Mouse (Mus musculus): ENCODE results near the gene Nodal. TPM values are rescaled to one million over a fixed set of nuclear protein-coding genes. Genes with fewer than 3 reads are reported as not detected.
A peak's percentile ranks its signal among the peaks of the same experiment; 100 is the strongest.

The Nodal gene
- total and polyA plus RNA-seq, 3 experiments, result 0.13 TPM; not detected in 2

GRCm38 (mm10) chr10:61465009-61465408 is 47.2 kb downstream of the Nodal start:
- Histone ChIP-seq H3K4me1 (ENCODE audit: control insufficient read depth in 1 of 2, insufficient read depth in 2 of 2) (peaks cover 5 to 8% of the 10 kb centered on the region in 2 experiments; a peak in 1 of 4 replicates), H3K4me3 (replicated peaks in 1 of 3; ENCODE audit: low read depth in 2 of 3, low read length in 2 of 3, poor library complexity in 1 of 3) (no peak overlapping the region), H3K9me3 (replicated peaks; ENCODE audit: low read length) (peaks cover 5% of the 10 kb centered on the region), H3K27ac (ENCODE audit: insufficient read depth, low read depth) (no peak overlapping the region), H3K36me3 (replicated peaks in 1 of 2; ENCODE audit: control insufficient read depth in 1 of 2, insufficient read depth in 1 of 2, low read length in 1 of 2) (no peaks in the 10 kb centered on the region), H3K4me2 (ENCODE audit: insufficient read depth, low read depth, poor library complexity, severe bottlenecking) (no peak overlapping the region), H3K79me2 (replicated peaks; ENCODE audit: control insufficient read depth, extremely low read depth, insufficient read depth, poor library complexity, severe bottlenecking) (no peaks in the 10 kb centered on the region), H3K27me3 (replicated peaks) (no peaks in the 10 kb centered on the region), H3K9ac (ENCODE audit: insufficient read depth, low read depth) (no peak overlapping the region)
- in situ Hi-C loops (cut with MboI; ENCODE audit: low pct_ligation_motif_present, low pct_unique_long_range_greater_than_20kb, low sequenced_read_pairs) (no loop called here), dilution Hi-C loops (cut with MboI; ENCODE audit: extremely low pct_ligation_motif_present, extremely low pct_unique_long_range_greater_than_20kb, low sequenced_read_pairs) (no loop called here)
- no peak for DNase-seq (ENCODE audit: extremely low read depth)
- no peak for TF ChIP-seq GABPA (IDR thresholded peaks at IDR 0.05; ENCODE audit: insufficient replicate concordance, low read depth, low read length)
- no peak for TF ChIP-seq RAD21 (IDR thresholded peaks at IDR 0.05; ENCODE audit: low read depth, low read length)
- TF ChIP-seq JUN (IDR thresholded peaks at IDR 0.05; ENCODE audit: insufficient read depth, low read depth, low read length), result no peak
- TF ChIP-seq RCOR1 (conservative IDR thresholded peaks at IDR 0.05; ENCODE audit: low read depth, low read length), result no peak
- TF ChIP-seq NELFE (IDR thresholded peaks at IDR 0.05; ENCODE audit: low read depth, low read length), result no peak
- TF ChIP-seq BHLHE40 (IDR thresholded peaks at IDR 0.05; ENCODE audit: low read depth, low read length), result no peak
- TF ChIP-seq CHD2 (IDR thresholded peaks at IDR 0.05; ENCODE audit: low read length), result no peak

- no peak for DNase-seq (ENCODE audit: extremely low read depth)
- no peak overlapping the region for H3K4me3 ChIP-seq (replicated peaks in 1 of 3; ENCODE audit: low read depth in 2 of 3, low read length in 2 of 3, poor library complexity in 1 of 3)
- peaks cover 5% of the 10 kb centered on the region for H3K27me3 ChIP-seq (replicated peaks)
- no peaks in the 10 kb centered on the region for H3K36me3 ChIP-seq (replicated peaks in 1 of 2; ENCODE audit: control insufficient read depth in 1 of 2, insufficient read depth in 1 of 2, low read length in 1 of 2)
- H3K9ac ChIP-seq (ENCODE audit: insufficient read depth, low read depth), result no peak overlapping the region
- peaks cover 3 to 5% of the 10 kb centered on the region in 2 experiments; a peak in 1 of 4 replicates for H3K4me1 ChIP-seq (ENCODE audit: control insufficient read depth in 1 of 2, insufficient read depth in 2 of 2)
- H3K79me2 ChIP-seq (replicated peaks; ENCODE audit: control insufficient read depth, extremely low read depth, insufficient read depth, poor library complexity, severe bottlenecking), result no peaks in the 10 kb centered on the region
- dilution Hi-C loops (cut with MboI; ENCODE audit: extremely low pct_ligation_motif_present, extremely low pct_unique_long_range_greater_than_20kb, low sequenced_read_pairs) (no loop called here), in situ Hi-C loops (cut with MboI; ENCODE audit: low pct_ligation_motif_present, low pct_unique_long_range_greater_than_20kb, low sequenced_read_pairs) (no loop called here)
- H3K27ac ChIP-seq (ENCODE audit: insufficient read depth, low read depth), result no peak overlapping the region
- peak; percentile 14; the same call in 1 of the 2 replicates for TF ChIP-seq SMC3 (IDR thresholded peaks at IDR 0.05; ENCODE audit: low read depth, low read length)
- TF ChIP-seq PAX5 (IDR thresholded peaks at IDR 0.05; ENCODE audit: low read length), result no peak
- TF ChIP-seq USF1 (IDR thresholded peaks at IDR 0.05; ENCODE audit: low read depth, low read length), result no peak
- no peak for TF ChIP-seq MEF2A (IDR thresholded peaks at IDR 0.05; ENCODE audit: borderline replicate concordance, low read depth, low read length)
- no peak for TF ChIP-seq SIN3A (IDR thresholded peaks at IDR 0.05; ENCODE audit: low read length)
- peak; percentile 48 to 49 for TF ChIP-seq CTCF (conservative IDR thresholded peaks at IDR 0.05 in 1 of 2, IDR thresholded peaks at IDR 0.05 in 1 of 2; ENCODE audit: low read depth in 2 of 2, low read length in 2 of 2)
- no peak overlapping the region for H3K4me2 ChIP-seq (ENCODE audit: insufficient read depth, low read depth, poor library complexity, severe bottlenecking)
- H3K9me3 ChIP-seq (replicated peaks; ENCODE audit: low read length), result peaks cover 5% of the 10 kb centered on the region
Observed at GRCm38 (mm10) chr10:61466242-61466641, 48.5 kb downstream of the Nodal start.

GRCm38 (mm10) chr10:61466873-61467272 is 49.1 kb downstream of the Nodal start:
- H3K9ac ChIP-seq (ENCODE audit: insufficient read depth, low read depth), result no peak overlapping the region
- H3K27ac ChIP-seq (ENCODE audit: insufficient read depth, low read depth), result no peak overlapping the region
- peaks cover 5% of the 10 kb centered on the region for H3K27me3 ChIP-seq (replicated peaks)
- DNase-seq (ENCODE audit: extremely low read depth), result peak; percentile 52
- H3K4me1 ChIP-seq (ENCODE audit: control insufficient read depth in 1 of 2, insufficient read depth in 2 of 2), result peaks cover 3 to 5% of the 10 kb centered on the region in 2 experiments; a peak in 1 of 4 replicates
- TF ChIP-seq ETS1 (conservative IDR thresholded peaks at IDR 0.05; ENCODE audit: low read depth, low read length) (no peak), CTCF (conservative IDR thresholded peaks at IDR 0.05 in 1 of 2, IDR thresholded peaks at IDR 0.05 in 1 of 2; ENCODE audit: low read depth in 2 of 2, low read length in 2 of 2) (peak; percentile 82 to 86), HCFC1 (IDR thresholded peaks at IDR 0.05; ENCODE audit: low read depth, low read length) (no peak), TBP (conservative IDR thresholded peaks at IDR 0.05; ENCODE audit: low read depth, low read length) (no peak), MAFK (IDR thresholded peaks at IDR 0.05; ENCODE audit: insufficient replicate concordance, low read length) (no peak), SIN3A (IDR thresholded peaks at IDR 0.05; ENCODE audit: low read length) (no peak), ZC3H11A (IDR thresholded peaks at IDR 0.05; ENCODE audit: low read depth, low read length) (no peak), SMC3 (IDR thresholded peaks at IDR 0.05; ENCODE audit: low read depth, low read length) (peak; percentile 58), RCOR1 (conservative IDR thresholded peaks at IDR 0.05; ENCODE audit: low read depth, low read length) (no peak), RAD21 (IDR thresholded peaks at IDR 0.05; ENCODE audit: low read depth, low read length) (peak; percentile 73), MYC (IDR thresholded peaks at IDR 0.05; ENCODE audit: low read depth, low read length) (no peak), MEF2A (IDR thresholded peaks at IDR 0.05; ENCODE audit: borderline replicate concordance, low read depth, low read length) (no peak), MAZ (IDR thresholded peaks at IDR 0.05; ENCODE audit: low read depth, low read length) (no peak), JUN (IDR thresholded peaks at IDR 0.05; ENCODE audit: insufficient read depth, low read depth, low read length) (no peak), MAX (IDR thresholded peaks at IDR 0.05; ENCODE audit: low read length) (no peak)
- dilution Hi-C loops (cut with MboI; ENCODE audit: extremely low pct_ligation_motif_present, extremely low pct_unique_long_range_greater_than_20kb, low sequenced_read_pairs) (no loop called here), in situ Hi-C loops (cut with MboI; ENCODE audit: low pct_ligation_motif_present, low pct_unique_long_range_greater_than_20kb, low sequenced_read_pairs) (no loop called here)
- no peak overlapping the region for H3K4me2 ChIP-seq (ENCODE audit: insufficient read depth, low read depth, poor library complexity, severe bottlenecking)
- H3K4me3 ChIP-seq (replicated peaks in 1 of 3; ENCODE audit: low read depth in 2 of 3, low read length in 2 of 3, poor library complexity in 1 of 3), result no peak overlapping the region
- no peaks in the 10 kb centered on the region for H3K36me3 ChIP-seq (replicated peaks in 1 of 2; ENCODE audit: control insufficient read depth in 1 of 2, insufficient read depth in 1 of 2, low read length in 1 of 2)
- no peaks in the 10 kb centered on the region for H3K79me2 ChIP-seq (replicated peaks; ENCODE audit: control insufficient read depth, extremely low read depth, insufficient read depth, poor library complexity, severe bottlenecking)
- peaks cover 5% of the 10 kb centered on the region for H3K9me3 ChIP-seq (replicated peaks; ENCODE audit: low read length)

Measured in CH12.LX (cell line).